Mouse (Mus musculus) bone marrow, adult 2 months (tissue): ENCODE measurements around the gene Zfp867.

Experiments
- CTCF ChIP-seq: fragments of 200-500 bp; IDR thresholded peaks from 2 replicates; pipeline ENCODE4 v1.5.1; 2011; ENCODE audit warnings: low read length, control low read depth; ENCODE audit not compliant: control insufficient read depth, insufficient read depth
- POLR2A ChIP-seq: fragments of 200-500 bp; IDR thresholded peaks from 2 replicates; pipeline ENCODE4 v1.6.1; 2011; ENCODE audit warnings: low read depth, mild to moderate bottlenecking, control low read depth, low read length, borderline replicate concordance; ENCODE audit not compliant: control insufficient read depth

- TF ChIP-seq CTCF (no peak), POLR2A (no peak)
These were observed 60.2 kb downstream of the Zfp867 start for GRCm38 (mm10) chr11:59412058-59412457.
